Mouse (Mus musculus): Measurements from ENCODE around the gene Gper1.

Gene Gper1

DNA sequence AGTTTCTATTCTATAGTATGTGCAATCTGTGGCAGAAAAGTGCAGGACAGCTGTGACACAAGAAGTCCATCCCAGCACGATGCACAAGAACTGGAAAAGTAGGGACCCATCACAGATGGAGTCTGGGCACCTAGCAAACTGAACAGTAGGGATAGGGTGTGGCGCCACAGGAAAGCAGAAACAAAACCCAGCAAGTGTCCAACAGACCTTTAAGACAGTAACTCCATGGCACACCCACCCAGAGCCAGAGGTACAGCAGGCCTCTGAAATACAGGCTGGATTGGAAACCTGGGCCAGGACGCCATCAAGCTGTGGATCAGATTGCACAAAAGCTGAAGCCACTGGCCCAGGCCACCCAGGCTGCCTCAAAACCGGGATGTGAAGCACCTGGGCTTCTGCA, 20.0 kb downstream of the Gper1 start:
- DNase-seq (ENCODE audit: low read depth, low spot score), result no peak

DNA sequence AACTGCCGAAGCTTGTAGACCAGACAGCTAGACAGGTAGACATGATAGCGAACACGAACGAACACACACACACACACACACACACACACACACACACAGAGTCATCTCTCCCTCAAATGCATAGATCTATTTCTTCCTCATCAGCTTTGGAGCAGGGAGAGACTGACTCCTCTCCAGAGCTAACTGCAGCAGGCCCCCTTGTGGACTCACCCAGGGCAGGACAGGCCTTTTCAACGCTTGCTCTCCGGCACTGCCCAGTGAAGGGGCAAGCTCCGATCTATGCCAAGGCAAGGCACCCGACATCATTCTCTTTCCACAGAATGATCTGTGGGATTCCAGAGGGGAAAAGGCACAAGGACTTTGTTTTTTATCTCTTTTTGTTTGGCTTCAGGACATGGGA, 22.3 kb downstream of the Gper1 start:
- no peak for DNase-seq (ENCODE audit: low read depth, low spot score)

DNA sequence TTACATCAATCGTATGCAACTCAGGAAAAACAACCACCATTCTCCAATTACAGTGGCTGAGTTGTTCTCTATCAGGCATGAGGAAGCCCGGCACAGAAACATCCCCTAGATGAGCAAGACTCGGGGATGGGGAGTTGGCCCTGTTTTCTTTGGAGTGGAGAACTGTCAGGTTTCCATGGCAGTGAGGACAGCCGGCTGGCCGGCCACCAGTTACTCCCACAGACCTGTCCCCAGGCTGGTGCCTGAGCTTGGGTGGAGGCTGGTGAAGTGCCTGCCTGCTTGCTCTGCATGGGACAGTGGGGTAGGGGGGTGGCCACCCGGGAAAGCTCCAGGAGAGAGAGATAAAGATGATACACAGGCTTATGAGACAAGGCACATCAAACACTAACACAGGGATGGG, 25.1 kb downstream of the Gper1 start:
- DNase-seq (ENCODE audit: low read depth, low spot score), result no peak

DNA sequence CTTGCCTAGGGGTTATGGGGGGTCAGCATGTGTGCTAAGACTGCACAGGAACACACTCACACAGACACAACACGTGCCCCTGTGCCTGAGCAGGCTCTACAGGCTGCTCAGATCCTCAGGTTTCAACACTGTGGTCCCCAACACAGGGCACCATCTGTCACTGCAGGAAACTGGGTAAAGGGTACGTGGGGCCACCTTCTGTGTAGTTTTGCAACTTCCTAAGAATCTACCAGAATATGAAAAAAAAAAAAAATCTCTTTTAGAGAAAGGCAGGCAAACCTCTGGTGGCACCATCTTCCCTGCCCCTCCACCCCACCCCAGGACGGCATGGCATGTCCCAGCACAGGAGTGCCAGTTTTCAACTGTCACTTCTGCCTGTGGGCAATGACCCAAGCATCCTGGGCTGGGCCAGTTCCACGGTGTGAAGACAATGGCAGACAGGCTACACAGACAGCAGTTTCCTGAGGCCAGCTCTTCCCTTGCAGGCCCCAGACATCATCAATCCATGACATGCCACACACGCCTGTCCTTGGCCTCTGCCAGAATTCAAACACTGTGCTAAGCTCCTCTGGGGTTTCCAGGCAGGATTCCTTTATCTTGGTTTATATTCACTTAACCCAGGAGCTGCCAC, 26.3 kb downstream of the Gper1 start:
- no peak for DNase-seq (ENCODE audit: low read depth, low spot score)

DNA sequence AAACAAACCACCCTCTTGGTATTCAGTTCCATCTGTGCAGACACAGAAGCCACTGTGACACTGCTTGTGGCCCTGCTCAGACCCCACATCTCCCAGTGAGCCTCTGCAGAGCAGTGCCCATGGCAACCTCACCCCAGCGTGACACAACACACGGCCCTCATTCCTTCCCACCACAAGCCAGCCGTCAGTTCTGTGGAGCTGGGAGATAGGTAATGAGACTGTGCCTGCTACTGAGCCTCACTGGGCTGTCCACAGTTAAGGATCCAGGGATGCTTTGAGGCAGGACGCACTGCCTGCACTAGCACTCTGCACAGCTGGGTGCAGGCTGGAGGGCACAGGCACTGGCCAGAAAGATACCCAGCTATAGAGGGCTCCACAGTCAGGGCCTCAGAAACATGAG, 27.0 kb downstream of the Gper1 start:
- DNase-seq (ENCODE audit: low read depth, low spot score), result no peak

DNA sequence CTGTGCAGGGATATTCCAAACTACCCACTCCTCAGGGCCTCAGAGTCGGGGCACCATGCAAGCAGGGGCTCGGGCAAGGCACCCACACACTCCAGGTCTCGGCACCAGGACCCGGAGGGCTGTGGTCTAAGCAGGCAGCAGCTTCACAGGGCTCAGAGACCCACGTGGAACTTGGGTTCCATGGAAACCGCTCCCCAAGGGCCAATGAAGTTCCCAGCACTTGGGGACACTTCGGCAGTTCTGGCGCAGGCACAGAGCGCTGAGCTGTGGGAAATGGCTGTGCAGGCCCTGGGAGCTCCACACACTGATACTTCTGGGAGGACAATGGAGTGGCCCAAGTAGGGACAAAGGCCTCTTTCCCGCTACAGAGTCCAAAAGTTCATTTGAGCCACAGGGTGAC, 30.1 kb downstream of the Gper1 start:
- no peak for DNase-seq (ENCODE audit: low read depth, low spot score)

DNA sequence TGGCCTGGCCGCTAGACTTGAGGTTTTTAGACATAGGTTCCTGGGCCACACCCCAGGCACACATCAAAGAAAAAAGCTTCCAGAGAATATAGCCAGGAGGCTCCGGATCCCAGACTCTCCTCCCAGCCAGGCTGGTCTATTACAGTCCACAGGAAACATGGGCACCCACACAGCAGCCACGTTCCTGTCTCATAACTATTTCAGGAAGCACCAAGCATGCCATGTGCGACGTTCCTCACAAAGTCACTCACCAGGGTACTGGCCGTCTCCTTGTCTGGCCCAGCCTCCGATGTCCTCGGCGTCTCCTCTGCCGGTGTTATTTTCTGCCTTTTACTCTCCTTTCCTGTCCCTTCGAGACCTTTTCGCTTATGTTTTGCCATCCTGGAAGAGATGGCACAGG, 32.2 kb downstream of the Gper1 start:
- no peak for DNase-seq (ENCODE audit: low read depth, low spot score)

DNA sequence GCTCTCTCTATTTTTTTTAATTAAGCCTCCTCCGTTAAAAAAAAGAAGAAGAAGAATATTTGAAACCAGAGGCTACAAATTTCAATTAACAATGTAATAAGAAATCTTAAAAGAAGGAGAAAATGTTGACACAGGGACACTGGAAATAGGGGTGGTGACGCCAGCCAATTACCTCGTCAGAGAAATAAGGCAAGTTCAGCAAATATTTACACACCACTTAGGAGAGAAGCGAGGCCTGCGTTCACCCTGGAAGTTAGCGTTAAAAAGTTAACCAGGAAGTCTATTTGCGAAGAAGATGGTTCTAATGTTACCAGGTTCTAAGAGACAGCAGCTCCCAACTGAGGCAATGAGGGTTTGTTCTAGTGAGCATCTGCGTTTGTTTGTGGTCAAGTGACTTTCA, 34.3 kb downstream of the Gper1 start:
- DNase-seq (ENCODE audit: low read depth, low spot score), result no peak

DNA sequence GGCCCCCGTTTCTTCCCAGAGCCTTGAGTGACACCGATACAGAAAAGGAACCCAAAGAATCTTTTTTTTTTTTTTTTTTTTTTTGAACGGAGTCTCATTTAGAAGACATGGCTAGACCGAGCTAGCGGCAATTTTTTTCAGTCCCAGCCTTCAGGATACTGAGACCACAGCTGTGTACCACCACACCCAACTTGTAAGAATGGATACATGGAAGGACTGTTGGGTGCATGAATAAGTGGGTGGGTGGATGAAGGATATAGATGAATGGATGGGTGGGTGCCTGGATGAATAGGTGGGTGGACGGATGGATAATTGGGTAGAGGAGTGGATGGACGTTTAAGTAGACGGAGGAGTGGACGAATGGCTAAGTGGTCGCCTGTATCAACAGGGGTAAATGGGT, 37.0 kb downstream of the Gper1 start:
- no peak for DNase-seq (ENCODE audit: low read depth, low spot score)

DNA sequence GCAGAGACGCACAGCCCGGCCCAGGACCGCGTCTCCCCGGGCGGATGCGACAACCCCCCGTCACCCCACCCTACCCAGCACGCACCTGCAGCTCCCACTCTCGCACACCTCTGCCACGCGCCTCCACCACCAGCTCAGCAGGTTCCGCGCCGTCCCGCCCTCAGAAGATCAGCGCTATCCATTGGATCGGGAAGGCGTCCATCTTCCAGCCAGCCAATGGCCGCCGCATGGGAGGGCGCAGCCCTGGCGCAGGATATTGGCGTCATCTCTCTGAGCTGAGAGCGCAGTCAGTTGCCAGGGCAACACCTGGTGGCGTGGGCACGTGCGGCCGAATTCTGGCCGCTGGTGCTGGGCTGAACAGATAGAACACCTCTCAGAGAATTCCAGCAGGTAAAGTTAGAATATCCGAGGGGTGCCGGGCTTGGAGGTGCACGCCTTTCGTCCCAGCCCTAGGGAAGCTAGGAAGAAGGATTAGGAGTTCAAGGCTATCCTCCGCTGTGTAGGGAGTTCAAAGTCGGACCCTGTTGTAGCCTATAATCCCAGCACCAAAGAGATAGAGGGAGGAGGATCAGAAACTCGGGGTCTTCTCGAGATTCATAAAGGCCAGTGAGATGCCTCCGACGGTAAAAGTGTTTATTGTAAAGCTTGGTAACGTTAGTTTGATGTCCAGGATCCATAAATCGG, 37.6 kb downstream of the Gper1 start, which contains the start of gene 3110082I17Rik:
Gene 3110082I17Rik (minus strand): TSS at position 144 of the 684 bp plus-strand sequence.
- peak; percentile 94 for DNase-seq (ENCODE audit: low read depth, low spot score)

DNA sequence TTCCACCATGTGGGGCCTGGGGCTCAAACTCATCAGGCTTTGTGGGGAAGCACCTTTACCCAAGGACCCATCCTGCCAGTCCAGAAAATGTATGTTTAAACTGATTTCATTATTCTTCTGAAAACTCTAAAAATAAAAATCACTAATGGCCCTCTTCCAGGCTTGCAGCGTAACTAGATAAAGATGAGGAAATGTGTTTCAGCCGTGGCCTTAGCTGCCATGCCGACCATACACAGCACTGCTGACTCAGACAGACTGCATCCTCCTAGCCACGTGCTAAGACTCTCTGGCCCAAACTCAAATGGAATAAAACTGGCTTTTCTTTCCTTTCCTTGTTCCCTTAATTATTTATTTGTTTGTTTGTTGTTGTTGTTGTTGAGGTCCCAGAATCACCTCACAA, 41.9 kb downstream of the Gper1 start:
- DNase-seq (ENCODE audit: low read depth, low spot score), result no peak

DNA sequence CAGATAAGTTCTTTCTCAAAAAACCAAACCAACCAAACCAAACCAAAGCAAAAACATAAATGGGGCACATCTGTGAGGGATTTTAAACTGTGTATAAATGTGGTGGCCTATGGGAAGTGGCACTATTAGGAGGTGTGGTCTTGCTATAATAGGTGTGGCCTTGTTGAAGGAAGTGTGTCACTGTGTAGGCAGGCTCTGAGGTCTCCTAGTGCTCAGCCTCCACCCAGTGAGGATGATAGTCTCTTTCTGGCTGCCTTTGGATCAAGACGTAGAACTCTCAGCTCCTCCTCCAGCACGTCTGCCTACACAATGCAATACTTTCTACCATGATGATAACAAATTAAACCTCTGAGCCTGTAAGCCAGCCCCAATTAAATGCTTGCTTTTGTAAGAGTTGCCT, 43.4 kb downstream of the Gper1 start:
- no peak for DNase-seq (ENCODE audit: low read depth, low spot score)

DNA sequence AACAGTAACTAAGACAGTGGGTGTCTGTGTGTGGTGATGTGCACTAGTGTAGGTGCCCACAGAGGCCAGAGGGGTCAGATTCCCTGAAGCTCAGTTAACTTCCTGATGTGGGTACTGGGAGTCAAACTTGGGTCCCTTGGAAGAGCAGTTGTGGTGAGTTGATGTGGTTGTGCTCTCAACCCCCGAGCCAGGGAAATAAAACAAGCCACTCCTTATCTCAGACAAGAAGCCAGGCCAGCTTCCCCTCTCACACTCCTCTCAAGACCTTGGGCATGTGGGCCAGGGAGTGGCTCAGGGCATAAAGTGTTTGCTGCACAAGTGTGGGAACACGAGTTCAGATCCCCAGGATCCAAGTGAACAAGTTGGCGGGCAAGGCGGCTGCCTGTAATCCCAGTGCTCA, 43.9 kb downstream of the Gper1 start:
- DNase-seq (ENCODE audit: low read depth, low spot score), result no peak

DNA sequence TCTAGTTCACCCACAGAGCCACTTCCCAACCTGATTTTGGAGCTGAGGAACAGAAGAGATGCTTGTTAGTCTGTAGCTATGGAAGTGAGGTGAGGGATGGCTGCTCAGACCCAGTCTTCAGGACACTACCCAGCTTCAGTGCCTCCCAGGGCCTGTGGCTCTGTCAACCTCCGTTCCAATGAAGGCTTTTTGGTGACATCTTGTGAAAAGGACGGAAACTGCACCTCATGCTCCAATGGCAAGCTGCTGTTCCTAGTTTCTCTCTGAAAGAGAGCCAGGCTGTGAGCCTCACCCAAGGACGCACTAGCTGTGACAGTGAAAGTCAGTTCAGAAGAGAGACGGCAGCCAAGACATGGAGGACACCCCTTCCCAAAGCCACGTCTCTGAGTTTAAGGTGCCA, 45.0 kb downstream of the Gper1 start:
- peak; percentile 9 for DNase-seq (ENCODE audit: low read depth, low spot score)

DNA sequence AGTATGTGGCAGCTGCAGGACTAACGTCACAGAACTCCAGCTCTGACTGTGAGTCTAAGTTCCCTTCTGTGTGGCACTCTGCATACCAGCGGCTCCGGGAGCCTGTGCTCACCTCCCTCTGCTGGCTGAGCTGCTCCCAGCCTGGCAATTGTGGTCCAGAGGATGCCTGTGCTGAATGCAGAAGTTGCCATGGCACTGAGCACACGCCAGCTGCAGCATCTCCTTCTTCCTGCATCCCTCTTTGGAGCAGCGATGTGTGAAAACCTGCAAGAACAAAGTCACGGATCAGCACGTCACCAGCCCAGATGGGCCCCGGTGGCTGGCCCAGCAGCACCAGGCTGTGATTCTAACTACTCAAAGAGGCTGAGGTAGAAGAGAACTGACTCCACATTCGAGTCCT, 51.8 kb downstream of the Gper1 start:
- DNase-seq (ENCODE audit: low read depth, low spot score), result no peak
